Mouse (Mus musculus): ENCODE data around the gene Fmod. TPM values are rescaled to one million over a fixed set of nuclear protein-coding genes. Genes with fewer than 3 reads are reported as not detected.

Fmod gene
- polyA plus RNA-seq, 1 experiment from 2014 or later, result 174 TPM

DNA sequence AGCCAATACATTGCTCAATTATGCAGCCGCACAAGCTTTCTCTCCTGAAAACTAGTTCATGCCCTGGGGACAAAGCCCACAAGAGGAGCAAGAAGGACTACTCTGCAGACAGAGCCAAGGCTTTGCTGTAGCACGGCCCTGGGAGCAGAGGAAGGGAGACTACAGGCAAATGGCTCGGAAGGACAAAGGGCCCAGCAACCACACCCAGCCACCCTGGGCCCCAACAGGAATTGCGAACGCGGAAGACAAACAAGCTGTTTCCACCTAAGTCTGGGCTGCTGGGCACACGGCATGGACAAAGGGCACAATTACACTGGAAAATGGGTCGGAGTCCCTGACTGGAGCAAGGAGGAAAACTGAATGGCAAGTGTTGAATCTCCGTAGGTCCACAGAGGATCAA, 18.0 kb downstream of the Fmod start:
- peaks cover 8% of the 10 kb centered on the region; the same call in 1 of the 2 replicates for H3K4me1 ChIP-seq (ENCODE audit: insufficient read depth)
- DNase-seq, result peak; percentile 32
- H3K9me3 ChIP-seq (ENCODE audit: low read depth, low read length), result no peaks in the 10 kb centered on the region
- no peak overlapping the region for H3K4me2 ChIP-seq
- no peaks in the 10 kb centered on the region for H3K27me3 ChIP-seq (ENCODE audit: insufficient read depth, low read length)
- H3K36me3 ChIP-seq (ENCODE audit: insufficient read depth), result no peaks in the 10 kb centered on the region
- H3K27ac ChIP-seq (ENCODE audit: low read depth), result no peak overlapping the region
- no peak for TF ChIP-seq CTCF (IDR thresholded peaks at IDR 0.05; ENCODE audit: low read depth)
- WGBS, result 60% methylated on average over 9 of the region's 9 CpGs
- H3K4me3 ChIP-seq (ENCODE audit: low read depth, low read length), result no peak overlapping the region
- H3K9ac ChIP-seq, result no peak overlapping the region
- no peak for ATAC-seq (ENCODE audit: insufficient read depth)

DNA sequence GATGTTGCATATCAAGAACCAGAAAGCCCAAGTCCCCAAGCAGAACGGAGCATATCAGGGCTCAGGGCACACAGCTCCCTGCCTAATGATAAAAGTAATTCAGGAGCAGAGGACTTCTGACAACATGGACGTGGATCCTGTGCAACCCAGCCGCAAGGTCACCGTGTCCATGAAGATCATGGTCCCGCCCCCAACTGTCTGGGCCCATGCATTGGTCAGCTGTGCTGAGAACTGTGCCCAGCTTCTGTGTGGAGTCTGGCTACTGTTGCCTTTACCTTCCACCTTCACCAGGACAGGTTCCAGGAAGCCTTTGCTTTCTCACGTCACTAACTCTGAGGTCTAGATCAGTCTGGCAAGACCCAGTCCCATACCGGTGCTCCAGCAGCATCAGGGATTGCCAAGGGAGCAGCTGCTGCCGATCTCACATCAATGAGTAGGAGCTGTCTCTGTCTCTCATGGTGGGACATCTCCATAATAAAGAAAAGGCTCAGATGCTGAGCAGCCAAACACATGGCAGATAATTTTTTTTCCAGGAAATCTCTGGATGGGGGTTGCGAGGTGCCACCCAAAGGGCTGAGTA, 18.7 kb downstream of the Fmod start:
- peaks cover 14% of the 10 kb centered on the region; the same call in 1 of the 2 replicates for H3K4me1 ChIP-seq (ENCODE audit: insufficient read depth)
- H3K9ac ChIP-seq, result no peak overlapping the region
- H3K27me3 ChIP-seq (ENCODE audit: insufficient read depth, low read length), result no peaks in the 10 kb centered on the region
- DNase-seq, result no peak
- H3K36me3 ChIP-seq (ENCODE audit: insufficient read depth), result no peaks in the 10 kb centered on the region
- no peak overlapping the region for H3K4me3 ChIP-seq (ENCODE audit: low read depth, low read length)
- no peaks in the 10 kb centered on the region for H3K9me3 ChIP-seq (ENCODE audit: low read depth, low read length)
- 70% methylated on average over 9 of the region's 9 CpGs for WGBS
- ATAC-seq (ENCODE audit: insufficient read depth), result no peak
- no peak overlapping the region for H3K4me2 ChIP-seq
- H3K27ac ChIP-seq (ENCODE audit: low read depth), result no peak overlapping the region
- TF ChIP-seq CTCF (IDR thresholded peaks at IDR 0.05; ENCODE audit: low read depth), result no peak

DNA sequence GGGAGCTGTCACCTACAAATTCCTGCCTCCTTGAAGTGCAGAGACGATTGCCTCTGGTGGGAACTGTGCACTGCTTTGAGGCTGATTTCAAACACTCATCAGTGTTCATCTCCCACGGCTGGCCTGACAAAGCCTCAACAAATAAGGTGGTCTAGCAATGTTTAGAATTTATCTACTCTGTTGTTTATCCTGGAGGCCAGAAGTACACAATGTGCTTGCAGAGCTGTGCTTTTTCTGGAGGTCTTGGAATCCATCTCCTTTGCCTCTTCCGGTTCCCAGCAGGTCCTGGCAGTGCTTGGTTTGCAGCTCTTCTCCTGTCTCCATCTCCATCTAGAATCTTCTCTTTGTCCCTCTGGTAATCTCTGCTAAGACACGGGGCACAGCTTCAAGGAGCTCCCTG, 19.2 kb downstream of the Fmod start:
- no peak overlapping the region for H3K4me3 ChIP-seq (ENCODE audit: low read depth, low read length)
- WGBS, result 54% methylated on average over 4 of the region's 4 CpGs

DNA sequence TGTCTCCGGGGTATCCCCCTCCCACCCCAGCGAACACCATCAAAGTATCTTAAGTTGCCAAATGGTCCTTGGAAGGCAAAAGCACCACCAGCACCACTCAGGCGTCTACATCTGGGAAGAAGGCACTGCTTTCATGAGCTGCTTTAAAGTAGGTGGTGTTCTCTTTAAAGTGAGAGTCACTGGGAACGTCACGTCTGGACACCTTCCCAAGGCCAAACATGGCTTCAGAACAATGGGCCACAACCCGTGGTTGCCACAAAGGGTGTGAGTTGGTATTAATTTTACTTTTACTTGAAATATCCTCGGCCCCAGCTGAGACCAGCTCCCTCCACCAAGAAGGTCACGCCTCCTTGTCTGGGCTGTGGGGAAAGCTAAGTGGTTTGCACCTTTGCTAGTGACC, 20.7 kb downstream of the Fmod start:
- ATAC-seq (ENCODE audit: insufficient read depth) (no peak), DNase-seq (no peak)
- no peaks in the 10 kb centered on the region for H3K27me3 ChIP-seq (ENCODE audit: insufficient read depth, low read length)
- H3K9ac ChIP-seq, result no peak overlapping the region
- H3K4me1 ChIP-seq (ENCODE audit: insufficient read depth), result peaks cover 32% of the 10 kb centered on the region
- 66% methylated on average over 8 of the region's 8 CpGs for WGBS
- TF ChIP-seq CTCF (IDR thresholded peaks at IDR 0.05; ENCODE audit: low read depth), result no peak
- no peak overlapping the region for H3K4me3 ChIP-seq (ENCODE audit: low read depth, low read length)
- no peaks in the 10 kb centered on the region for H3K36me3 ChIP-seq (ENCODE audit: insufficient read depth)
- H3K27ac ChIP-seq (ENCODE audit: low read depth), result no peak overlapping the region
- H3K4me2 ChIP-seq, result no peak overlapping the region
- no peaks in the 10 kb centered on the region for H3K9me3 ChIP-seq (ENCODE audit: low read depth, low read length)

More for the DNA sequence above, 19.2 kb downstream of the Fmod start:
- no peak for TF ChIP-seq CTCF (IDR thresholded peaks at IDR 0.05; ENCODE audit: low read depth)
- Histone ChIP-seq H3K4me2 (no peak overlapping the region), H3K4me1 (ENCODE audit: insufficient read depth) (peaks cover 17% of the 10 kb centered on the region), H3K27me3 (ENCODE audit: insufficient read depth, low read length) (no peaks in the 10 kb centered on the region), H3K36me3 (ENCODE audit: insufficient read depth) (no peaks in the 10 kb centered on the region), H3K9ac (no peak overlapping the region), H3K27ac (ENCODE audit: low read depth) (no peak overlapping the region), H3K9me3 (ENCODE audit: low read depth, low read length) (no peaks in the 10 kb centered on the region)
- DNase-seq (no peak), ATAC-seq (ENCODE audit: insufficient read depth) (no peak)

DNA sequence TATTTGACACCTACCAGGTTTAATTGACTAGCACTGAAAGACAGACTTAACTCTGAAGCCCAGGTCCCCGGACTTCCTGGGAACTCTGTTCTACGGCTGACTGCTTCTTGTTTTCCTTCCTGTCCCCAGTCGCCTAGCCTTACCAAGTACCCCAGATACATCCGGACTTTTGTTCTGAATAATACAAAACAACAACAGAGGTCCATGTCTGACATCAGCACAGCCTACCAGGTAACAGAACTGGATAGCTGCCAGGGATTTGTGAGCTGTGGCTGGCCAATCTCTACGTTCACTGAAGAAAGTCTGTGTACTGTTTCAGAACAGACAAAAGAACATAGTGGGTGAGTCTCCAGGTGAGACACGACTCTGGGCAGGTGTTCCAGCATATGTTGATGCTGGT, 21.8 kb downstream of the Fmod start:
- Histone ChIP-seq H3K27ac (ENCODE audit: low read depth) (no peak overlapping the region), H3K36me3 (ENCODE audit: insufficient read depth) (no peaks in the 10 kb centered on the region), H3K4me2 (no peak overlapping the region), H3K4me3 (ENCODE audit: low read depth, low read length) (no peak overlapping the region), H3K9ac (no peak overlapping the region), H3K4me1 (ENCODE audit: insufficient read depth) (peaks cover 40% of the 10 kb centered on the region), H3K9me3 (ENCODE audit: low read depth, low read length) (no peaks in the 10 kb centered on the region), H3K27me3 (ENCODE audit: insufficient read depth, low read length) (no peaks in the 10 kb centered on the region)
- no peak for ATAC-seq (ENCODE audit: insufficient read depth)
- 58% methylated on average over 6 of the region's 6 CpGs for WGBS
- peak; percentile 38 for DNase-seq
- no peak for TF ChIP-seq CTCF (IDR thresholded peaks at IDR 0.05; ENCODE audit: low read depth)

DNA sequence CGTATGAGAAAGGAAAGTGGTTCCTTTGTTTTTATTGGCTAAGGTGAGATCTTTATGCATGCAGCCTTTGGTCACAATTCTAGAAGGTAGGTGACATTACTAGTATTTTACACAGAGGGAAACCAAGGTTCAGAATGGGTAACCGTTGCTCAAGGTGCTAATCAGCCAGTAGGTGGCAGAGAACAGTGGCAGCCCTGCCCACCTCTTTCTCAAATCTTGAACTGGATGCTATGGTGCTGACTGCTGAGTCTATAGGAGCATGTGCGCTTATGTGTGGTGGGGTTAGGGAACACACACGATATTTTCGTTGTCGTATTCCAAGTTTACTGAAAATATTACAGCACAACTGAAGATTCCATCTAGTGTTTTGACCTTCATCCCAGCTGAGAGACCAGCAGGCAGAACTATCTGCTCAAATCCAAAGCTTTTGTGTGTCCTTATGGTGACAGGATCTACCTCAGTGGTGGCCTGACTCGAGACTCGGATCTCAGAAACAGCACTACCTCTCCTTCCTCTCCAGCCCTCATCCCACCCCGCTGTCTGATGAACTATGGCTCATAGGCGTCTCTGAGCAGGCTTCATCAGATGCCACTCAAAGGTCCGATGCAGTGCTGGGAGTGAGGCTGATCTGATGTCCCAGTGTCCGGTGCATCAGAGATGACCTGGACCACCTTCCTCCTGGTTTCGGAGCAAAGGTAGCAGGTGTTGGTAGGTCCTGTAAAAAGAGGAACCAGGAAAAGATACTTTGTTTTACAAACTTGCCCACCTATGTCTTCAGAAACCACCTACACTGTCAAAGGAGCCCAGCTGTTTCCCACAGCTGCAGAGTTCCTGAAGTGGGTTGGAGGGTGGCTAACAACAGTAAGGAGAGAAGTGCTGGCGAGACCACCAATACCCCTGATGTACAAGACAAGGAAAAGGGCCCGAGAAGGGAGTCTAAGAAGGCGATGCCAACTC, 23.0 kb downstream of the Fmod start:
- Histone ChIP-seq H3K4me1 (ENCODE audit: insufficient read depth) (peaks cover 52% of the 10 kb centered on the region), H3K9ac (peak overlapping the region; percentile 17), H3K36me3 (ENCODE audit: insufficient read depth) (no peaks in the 10 kb centered on the region), H3K27ac (ENCODE audit: low read depth) (peak overlapping the region; percentile 99), H3K4me2 (peak overlapping the region; percentile 64), H3K4me3 (ENCODE audit: low read depth, low read length) (peak overlapping the region; percentile 27), H3K9me3 (ENCODE audit: low read depth, low read length) (no peaks in the 10 kb centered on the region), H3K27me3 (ENCODE audit: insufficient read depth, low read length) (no peaks in the 10 kb centered on the region)
- peak; percentile 39 for DNase-seq
- TF ChIP-seq CTCF (IDR thresholded peaks at IDR 0.05; ENCODE audit: low read depth), result peak; percentile 66
- no peak for ATAC-seq (ENCODE audit: insufficient read depth)
- WGBS, result 56% methylated on average over 16 of the region's 16 CpGs

Measured in lung, embryonic 14.5 days (tissue).